Mouse (Mus musculus) embryonic facial prominence, embryonic 10.5 days (tissue): ENCODE results near the gene Myo1a. TPM values are rescaled to one million over a fixed set of nuclear protein-coding genes. Genes with fewer than 3 reads are reported as not detected.

Source experiments
- DNase-seq: peaks from one replicate; pipeline ENCODE4 v3.0.0-alpha.2; 2017; ENCODE audit warnings: low spot score
- H3K27ac ChIP-seq: fragments of 300-500 bp; sonication (generic); replicated peaks from 2 replicates; pipeline ENCODE4 v1.5.1; 2016; ENCODE audit warnings: mild to moderate bottlenecking
- H3K27me3 ChIP-seq: fragments of 300-500 bp; sonication (generic); replicated peaks from 2 replicates; pipeline ENCODE4 v1.6.1; 2016; ENCODE audit warnings: low read depth, mild to moderate bottlenecking; ENCODE audit not compliant: poor library complexity, severe bottlenecking
- H3K36me3 ChIP-seq: fragments of 300-500 bp; sonication (generic); replicated peaks from 2 replicates; pipeline ENCODE4 v1.6.1; 2016; ENCODE audit warnings: mild to moderate bottlenecking, moderate library complexity
- H3K4me1 ChIP-seq: fragments of 300-500 bp; sonication (generic); 2 replicates; pipeline ENCODE4 v1.6.1; 2016
- H3K4me3 ChIP-seq: fragments of 300-500 bp; sonication (generic); 2 replicates; pipeline ENCODE4 v1.5.1; 2016; ENCODE audit warnings: mild to moderate bottlenecking, moderate library complexity
- H3K9me3 ChIP-seq: fragments of 300-500 bp; sonication (generic); 2 replicates; pipeline ENCODE4 v1.6.1; 2016; ENCODE audit warnings: mild to moderate bottlenecking
- WGBS: fragments of 180-500 bp; shearing (Covaris S2); methylation state at CpG from one replicate; pipeline ENCODE4 v1.1.7; 2016; 5-methylcytosine and 5-hydroxymethylcytosine counted together
- polyA plus RNA-seq: library from polyadenylated mRNA; unstranded; fragments of >200 nt; fragmentation: Nextera tagmentation; extraction: Ambion mirVana; gene quantifications from 2 replicates; pipeline ENCODE4 v1.2.1, GENCODE M21; 2016

Myo1a gene
- polyA plus RNA-seq, 1 experiment from 2014 or later, result 0.71 TPM

DNA sequence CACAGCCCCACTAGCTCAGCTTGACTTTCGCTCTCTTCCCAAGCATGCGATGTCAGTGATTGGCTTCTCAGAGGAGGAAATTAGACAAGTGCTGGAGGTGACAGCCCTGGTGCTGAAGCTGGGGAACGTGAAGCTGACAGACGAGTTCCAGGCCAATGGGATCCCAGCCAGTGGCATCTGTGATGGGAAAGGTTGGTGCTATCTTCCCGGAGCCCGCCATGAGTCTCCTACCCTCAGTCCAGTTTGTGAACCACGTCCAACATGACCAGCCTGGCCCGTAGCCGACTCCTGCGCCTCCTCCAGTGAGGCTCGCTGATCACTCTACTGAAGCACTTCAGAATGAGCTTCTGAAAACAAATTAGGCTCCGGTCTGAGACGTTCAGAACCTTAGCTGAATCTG is 5.4 kb downstream of the Myo1a start:
- Histone ChIP-seq H3K27ac (no peak overlapping the region), H3K4me3 (no peak overlapping the region), H3K4me1 (peaks cover 21% of the 10 kb centered on the region), H3K27me3 (no peaks in the 10 kb centered on the region), H3K36me3 (0 out of 2 replicates have a peak, but pooled peaks cover 1% of the 10 kb centered on the region), H3K9me3 (no peaks in the 10 kb centered on the region)
- DNase-seq, result no peak
- WGBS, result 79% methylated on average over 13 of the region's 13 CpGs

- no peaks in the 10 kb centered on the region for H3K27me3 ChIP-seq
- H3K27ac ChIP-seq, result no peak overlapping the region
- 0 out of 2 replicates have a peak, but pooled peaks cover 6% of the 10 kb centered on the region for H3K36me3 ChIP-seq
- no peaks in the 10 kb centered on the region for H3K9me3 ChIP-seq
- no peak overlapping the region for H3K4me3 ChIP-seq
- DNase-seq, result peak; percentile 35
- H3K4me1 ChIP-seq, result peaks cover 20% of the 10 kb centered on the region
- WGBS, result 57% methylated on average over 6 of the region's 6 CpGs
Measured at GRCm38 (mm10) chr10:127712736-127713135, 7.8 kb downstream of the Myo1a start.

GRCm38 (mm10) chr10:127721671-127722418 is 16.9 kb downstream of the Myo1a start:
- Histone ChIP-seq H3K27me3 (peaks cover 66% of the 10 kb centered on the region), H3K9me3 (no peaks in the 10 kb centered on the region), H3K4me1 (peaks cover 50% of the 10 kb centered on the region), H3K27ac (peak overlapping the region; percentile 41), H3K36me3 (no peaks in the 10 kb centered on the region), H3K4me3 (peak overlapping the region; percentile 39)
- DNase-seq, result peak; percentile 24
- WGBS, result 9% methylated on average over 20 of the region's 20 CpGs

DNA sequence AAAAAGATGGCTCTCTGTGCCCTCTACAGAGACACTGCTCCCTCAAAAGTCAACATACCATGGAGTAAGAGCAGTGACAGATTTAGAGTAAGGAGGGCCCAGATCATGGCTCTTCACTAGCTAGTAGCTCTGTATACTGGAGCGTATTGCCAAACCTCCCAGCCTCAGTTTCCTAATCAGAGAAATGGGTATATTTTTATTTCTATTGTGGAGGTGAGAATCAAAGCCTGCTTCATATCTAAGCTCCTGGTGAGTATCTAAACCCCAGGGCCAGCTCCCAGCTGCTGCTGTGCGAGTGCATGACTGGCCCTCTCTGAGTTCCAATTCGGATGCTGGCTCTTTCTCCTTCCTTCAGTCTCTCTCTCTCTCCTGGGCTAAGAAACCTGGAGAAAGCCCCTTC is 19.2 kb downstream of the Myo1a start, which contains the start of gene Tac2:
Gene Tac2, plus strand, starts transcription at position 301 of the 400 bp plus-strand sequence.
- Histone ChIP-seq H3K27ac (no peak within 1 kb of the TSS), H3K4me3 (no peak within 1 kb of the TSS), H3K36me3 (no peaks in the 10 kb centered on the region), H3K4me1 (peaks cover 41% of the 10 kb centered on the region), H3K9me3 (no peaks in the 10 kb centered on the region), H3K27me3 (peaks cover 87% of the 10 kb centered on the region)
- DNase-seq, result no peak
- WGBS, result 79% methylated on average over 3 of the region's 3 CpGs

DNA sequence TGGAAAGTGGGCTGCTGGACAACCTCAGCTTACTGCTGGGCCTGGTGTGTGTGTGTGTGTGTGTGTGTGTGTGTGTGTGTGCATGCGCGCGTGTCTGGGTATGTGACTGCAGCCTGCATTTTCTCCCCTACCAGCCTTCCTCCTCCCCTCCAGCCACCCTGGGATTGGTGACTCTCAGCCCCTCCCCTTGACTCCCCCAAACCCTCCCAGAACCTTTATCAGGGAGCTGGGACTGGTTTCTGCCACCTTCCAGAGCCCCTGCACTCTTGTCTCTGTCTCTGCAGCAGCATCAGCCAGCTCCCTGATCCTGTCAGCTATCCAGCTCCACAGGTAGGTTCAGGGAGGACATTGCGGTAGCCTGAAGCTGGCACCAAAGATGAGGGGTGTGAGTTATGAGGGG is 20.2 kb downstream of the Myo1a start:
- no peaks in the 10 kb centered on the region for H3K9me3 ChIP-seq
- H3K27ac ChIP-seq, result no peak overlapping the region
- H3K4me3 ChIP-seq, result no peak overlapping the region
- peaks cover 40% of the 10 kb centered on the region for H3K4me1 ChIP-seq
- DNase-seq, result no peak
- WGBS, result 82% methylated on average over 4 of the region's 4 CpGs
- peaks cover 86% of the 10 kb centered on the region for H3K27me3 ChIP-seq
- H3K36me3 ChIP-seq, result no peaks in the 10 kb centered on the region

GRCm38 (mm10) chr10:127728437-127728836 is 23.5 kb downstream of the Myo1a start:
- H3K27ac ChIP-seq, result no peak overlapping the region
- peaks cover 55% of the 10 kb centered on the region for H3K27me3 ChIP-seq
- H3K4me1 ChIP-seq, result peaks cover 22% of the 10 kb centered on the region
- WGBS, result 80% methylated on average over 8 of the region's 8 CpGs
- no peaks in the 10 kb centered on the region for H3K36me3 ChIP-seq
- H3K4me3 ChIP-seq, result no peak overlapping the region
- no peak for DNase-seq
- no peaks in the 10 kb centered on the region for H3K9me3 ChIP-seq

DNA sequence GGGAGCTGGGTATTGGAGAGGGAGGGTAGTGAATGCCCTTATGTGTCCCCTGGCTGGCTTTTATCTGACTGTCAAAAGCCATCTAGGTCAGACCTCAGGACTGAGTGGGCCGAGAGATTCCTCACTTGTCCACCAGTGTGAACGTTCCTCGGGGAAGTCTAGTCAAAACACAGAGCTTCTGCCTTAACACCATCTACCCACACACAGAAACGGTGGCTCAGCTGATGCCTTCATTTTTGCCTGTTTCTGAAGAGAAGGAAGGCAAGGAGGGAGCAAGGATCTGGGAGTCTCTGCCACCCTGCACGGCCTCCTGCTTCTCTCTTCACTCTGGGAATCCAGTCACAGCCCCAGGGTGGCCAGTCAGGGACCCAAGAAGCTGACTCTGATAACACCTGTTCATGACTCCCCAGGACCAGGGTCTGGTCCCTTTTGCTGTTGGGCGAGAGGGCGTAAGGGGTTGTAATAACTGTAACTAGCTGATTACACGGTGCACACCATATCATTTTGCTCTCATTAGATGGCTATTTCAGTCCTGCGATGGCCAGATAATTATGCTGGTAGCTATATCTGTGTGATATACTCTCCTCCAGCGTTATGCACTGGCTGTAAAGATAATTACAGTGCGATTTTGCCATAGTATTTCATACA is 25.4 kb downstream of the Myo1a start:
- Histone ChIP-seq H3K27me3 (peaks cover 44% of the 10 kb centered on the region), H3K4me1 (peaks cover 29% of the 10 kb centered on the region), H3K27ac (no peak overlapping the region), H3K9me3 (no peaks in the 10 kb centered on the region), H3K4me3 (no peak overlapping the region), H3K36me3 (no peaks in the 10 kb centered on the region)
- WGBS, result 67% methylated on average over 11 of the region's 11 CpGs
- DNase-seq, result no peak

- H3K27me3 ChIP-seq, result peaks cover 39% of the 10 kb centered on the region
Measured at GRCm38 (mm10) chr10:127730933-127731310, 26.0 kb downstream of the Myo1a start.

GRCm38 (mm10) chr10:127731397-127731796 is 26.4 kb downstream of the Myo1a start:
- peaks cover 37% of the 10 kb centered on the region for H3K27me3 ChIP-seq
- peaks cover 29% of the 10 kb centered on the region for H3K4me1 ChIP-seq
- no peak for DNase-seq
- H3K36me3 ChIP-seq, result no peaks in the 10 kb centered on the region
- WGBS, result 42% methylated on average over 5 of the region's 5 CpGs
- no peak overlapping the region for H3K4me3 ChIP-seq
- no peaks in the 10 kb centered on the region for H3K9me3 ChIP-seq
- no peak overlapping the region for H3K27ac ChIP-seq

More at GRCm38 (mm10) chr10:127730933-127731310, 26.0 kb downstream of the Myo1a start:
- H3K4me1 ChIP-seq, result peaks cover 29% of the 10 kb centered on the region
- H3K36me3 ChIP-seq, result no peaks in the 10 kb centered on the region
- WGBS, result 37% methylated on average over 9 of the region's 9 CpGs
- H3K27ac ChIP-seq, result no peak overlapping the region
- H3K9me3 ChIP-seq, result no peaks in the 10 kb centered on the region
- no peak overlapping the region for H3K4me3 ChIP-seq
- DNase-seq, result no peak

DNA sequence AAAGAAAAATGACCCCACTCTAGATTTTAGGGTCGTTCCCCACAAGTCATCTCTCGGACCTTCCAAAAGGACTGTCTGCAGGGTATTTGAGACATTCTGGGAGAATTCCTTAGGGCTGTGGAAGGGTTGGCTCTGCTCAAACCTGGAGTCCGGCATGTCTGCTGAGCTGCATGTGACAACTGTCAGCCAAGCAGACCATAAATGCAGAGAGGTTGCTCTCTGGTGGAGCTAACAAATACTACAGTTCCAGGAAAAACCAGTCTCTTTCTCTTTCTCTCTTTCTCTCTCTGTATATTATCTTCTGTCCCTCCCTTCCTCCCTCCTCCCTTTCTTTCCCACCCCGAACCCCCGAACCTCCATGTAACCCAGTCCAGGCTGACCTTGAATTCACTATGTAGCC is 29.5 kb downstream of the Myo1a start:
- H3K27me3 ChIP-seq, result peaks cover 11% of the 10 kb centered on the region; the same call in 1 of the 2 replicates
- H3K36me3 ChIP-seq, result no peaks in the 10 kb centered on the region
- 49% methylated on average over 5 of the region's 5 CpGs for WGBS
- no peak for DNase-seq
- H3K27ac ChIP-seq, result no peak overlapping the region
- H3K4me1 ChIP-seq, result peaks cover 26% of the 10 kb centered on the region
- no peaks in the 10 kb centered on the region for H3K9me3 ChIP-seq
- H3K4me3 ChIP-seq, result no peak overlapping the region

DNA sequence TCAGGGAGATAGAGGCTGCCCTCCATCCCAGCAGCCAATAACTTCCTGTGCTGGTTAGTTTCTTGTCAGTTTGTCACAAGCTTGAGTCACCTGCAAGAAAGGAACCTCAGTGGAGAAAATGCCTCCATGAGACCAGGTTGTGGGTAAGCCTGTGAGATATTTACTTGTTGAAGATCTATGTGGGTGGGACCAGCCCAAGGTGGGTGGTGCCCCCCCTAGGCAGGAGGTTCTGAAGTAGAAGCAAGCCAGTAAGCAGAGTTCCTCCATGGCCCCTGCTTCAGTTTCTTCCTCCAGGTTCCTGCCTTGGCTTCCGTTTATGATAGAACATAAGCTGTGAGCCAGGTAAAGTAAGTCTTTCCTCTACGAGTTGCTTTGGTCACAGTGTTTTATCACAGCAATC is 31.3 kb downstream of the Myo1a start:
- no peaks in the 10 kb centered on the region for H3K9me3 ChIP-seq
- H3K36me3 ChIP-seq, result peaks cover 4% of the 10 kb centered on the region
- DNase-seq, result no peak
- H3K4me3 ChIP-seq, result no peak overlapping the region
- 81% methylated on average over 2 of the region's 2 CpGs for WGBS
- peaks cover 3% of the 10 kb centered on the region; the same call in 1 of the 2 replicates for H3K27me3 ChIP-seq
- no peak overlapping the region for H3K27ac ChIP-seq
- H3K4me1 ChIP-seq, result peaks cover 24% of the 10 kb centered on the region

GRCm38 (mm10) chr10:127736916-127737315 is 31.9 kb downstream of the Myo1a start:
- Histone ChIP-seq H3K9me3 (no peaks in the 10 kb centered on the region), H3K4me1 (peaks cover 22% of the 10 kb centered on the region), H3K27ac (no peak overlapping the region), H3K36me3 (peaks cover 10% of the 10 kb centered on the region), H3K4me3 (no peak overlapping the region), H3K27me3 (0 out of 2 replicates have a peak, but pooled peaks cover 3% of the 10 kb centered on the region)
- DNase-seq, result no peak
- WGBS, result 77% methylated on average over 4 of the region's 4 CpGs

DNA sequence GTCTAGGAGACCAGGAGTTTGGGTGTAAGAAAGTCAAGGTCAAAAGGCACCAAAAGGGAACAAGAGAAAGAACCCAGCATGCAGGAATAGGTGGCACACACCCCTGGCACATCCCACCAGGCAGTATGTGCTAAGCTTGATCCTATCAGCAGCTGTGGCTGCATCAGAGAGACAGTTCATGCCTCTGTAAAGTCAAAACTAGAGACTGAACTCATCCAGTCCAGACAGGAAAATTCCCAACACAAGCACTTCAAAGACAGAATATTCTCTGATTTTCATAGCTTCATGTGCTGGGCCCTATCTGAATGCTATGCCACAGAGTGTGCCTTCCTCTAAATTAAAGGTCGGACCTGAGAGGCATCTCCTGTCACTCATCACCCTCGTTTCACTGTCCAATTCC is 32.6 kb downstream of the Myo1a start:
- 24% methylated on average over 2 of the region's 2 CpGs for WGBS

More for the DNA sequence above, 32.6 kb downstream of the Myo1a start:
- Histone ChIP-seq H3K36me3 (peaks cover 17% of the 10 kb centered on the region), H3K27me3 (0 out of 2 replicates have a peak, but pooled peaks cover 3% of the 10 kb centered on the region), H3K9me3 (no peaks in the 10 kb centered on the region), H3K4me1 (peaks cover 22% of the 10 kb centered on the region), H3K4me3 (no peak overlapping the region), H3K27ac (no peak overlapping the region)
- no peak for DNase-seq
